Mouse (Mus musculus): ENCODE results near the gene Arid4a.
A peak's percentile ranks its signal among the peaks of the same experiment; 100 is the strongest.
"Not testable (repeated sequence)": the region's sequence is repeated elsewhere in the genome, so short reads cannot be mapped to it uniquely, and the experiment has no call there.

Arid4a gene

DNA sequence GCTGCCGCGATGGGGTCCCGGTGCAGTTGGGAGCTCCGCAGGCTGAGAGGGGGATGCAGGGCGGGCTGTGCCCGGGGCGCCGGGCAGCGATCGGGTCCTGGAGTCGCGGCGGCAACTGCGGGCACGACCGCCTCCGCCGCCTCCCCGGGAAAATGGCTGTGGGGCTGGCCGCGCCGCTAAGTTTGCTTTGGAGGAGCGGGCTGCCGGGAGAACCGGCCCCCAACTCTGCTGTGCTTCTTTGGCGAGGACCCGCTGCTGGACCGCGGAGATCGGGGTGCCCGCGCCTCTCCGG is 367 bp downstream of the Arid4a start:
- no peak for DNase-seq (ENCODE audit: low read depth, low spot score)

GRCm38 (mm10) chr12:71016503-71017241 is 882 bp downstream of the Arid4a start:
- peak; percentile 65 for DNase-seq (ENCODE audit: low read depth, low spot score)

- no peak for DNase-seq (ENCODE audit: low read depth, low spot score)
These were observed 1.4 kb downstream of the Arid4a start for GRCm38 (mm10) chr12:71017242-71017571.

DNA sequence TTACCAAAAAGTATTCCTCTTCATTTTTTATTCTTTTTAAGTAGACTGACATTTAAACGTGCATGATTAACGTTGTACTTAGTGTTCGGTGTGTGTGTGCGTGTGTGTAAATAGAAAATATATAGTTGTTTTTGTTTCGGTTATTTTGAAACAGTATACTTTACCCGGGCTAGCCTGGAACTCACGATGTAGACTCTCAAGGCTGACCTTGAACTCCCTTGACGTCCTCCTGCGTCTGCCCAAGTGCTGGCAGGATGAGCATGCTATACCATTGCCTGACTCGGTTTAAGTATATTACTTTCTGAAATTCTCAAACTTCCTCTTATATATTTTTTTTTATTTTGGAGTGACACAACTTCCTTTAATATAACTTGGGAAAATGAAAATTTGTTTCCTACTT is 2.0 kb downstream of the Arid4a start:
- no peak for DNase-seq (ENCODE audit: low read depth, low spot score)

DNA sequence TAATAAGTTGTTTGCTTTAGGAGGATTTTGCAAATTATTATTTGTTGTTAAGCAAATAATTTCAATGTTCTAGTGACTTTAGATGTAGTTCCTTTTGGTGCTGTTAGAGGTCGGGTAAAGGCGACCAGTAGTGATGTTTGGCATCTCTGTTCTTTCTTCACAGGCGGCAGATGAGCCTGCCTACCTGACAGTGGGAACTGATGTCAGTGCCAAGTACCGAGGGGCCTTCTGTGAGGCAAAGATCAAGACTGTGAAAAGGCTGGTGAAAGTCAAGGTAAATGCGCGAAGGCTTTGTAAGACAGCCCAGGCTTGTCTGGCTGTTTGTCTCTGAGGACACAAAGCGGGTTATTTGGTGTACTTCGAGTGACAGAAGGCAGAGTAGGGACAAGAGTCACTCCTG is 3.4 kb downstream of the Arid4a start:
- no peak for DNase-seq (ENCODE audit: low read depth, low spot score)

- no peak for DNase-seq (ENCODE audit: low read depth, low spot score)
These were observed 8.6 kb downstream of the Arid4a start for GRCm38 (mm10) chr12:71024411-71024810.

DNA sequence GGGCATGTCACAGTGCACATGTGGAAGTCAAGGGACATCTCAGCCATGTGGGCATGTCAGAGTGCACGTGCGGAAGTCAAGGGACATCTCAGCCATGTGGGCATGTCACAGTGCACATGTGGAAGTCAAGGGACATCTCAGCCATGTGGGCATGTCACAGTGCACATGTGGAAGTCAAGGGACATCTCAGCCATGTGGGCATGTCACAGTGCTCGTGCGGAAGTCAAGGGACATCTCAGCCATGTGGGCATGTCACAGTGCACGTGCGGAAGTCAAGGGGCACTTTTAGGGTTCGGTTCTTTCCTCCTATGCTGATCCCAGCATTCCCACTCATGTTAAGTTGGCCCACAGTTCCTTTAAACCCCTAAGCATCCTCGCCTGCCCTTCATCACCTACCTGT is 12.5 kb downstream of the Arid4a start:
- DNase-seq (ENCODE audit: low read depth, low spot score): not testable (repeated sequence)

- peak; percentile 51 for DNase-seq (ENCODE audit: low read depth, low spot score)
These were observed 14.5 kb downstream of the Arid4a start for GRCm38 (mm10) chr12:71030260-71030659.

DNA sequence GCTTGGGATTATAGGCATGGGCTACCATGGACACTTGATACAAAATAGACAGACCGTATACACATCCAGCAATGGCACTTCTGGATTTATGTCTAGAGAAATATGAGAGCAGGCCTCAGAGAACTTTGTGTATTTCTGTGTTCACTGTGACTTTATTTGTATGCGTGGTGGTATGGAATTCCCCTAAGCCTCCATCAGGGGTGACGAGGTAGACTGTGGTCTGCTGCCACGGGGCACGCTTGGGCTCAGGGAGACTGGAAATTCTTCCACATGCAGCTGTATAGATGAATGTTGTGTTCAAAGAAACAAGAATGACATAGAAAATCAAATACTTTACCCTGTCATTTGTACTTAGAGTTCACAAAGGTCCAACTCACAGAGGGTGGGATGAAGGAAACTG is 14.9 kb downstream of the Arid4a start:
- no peak for DNase-seq (ENCODE audit: low read depth, low spot score)

DNA sequence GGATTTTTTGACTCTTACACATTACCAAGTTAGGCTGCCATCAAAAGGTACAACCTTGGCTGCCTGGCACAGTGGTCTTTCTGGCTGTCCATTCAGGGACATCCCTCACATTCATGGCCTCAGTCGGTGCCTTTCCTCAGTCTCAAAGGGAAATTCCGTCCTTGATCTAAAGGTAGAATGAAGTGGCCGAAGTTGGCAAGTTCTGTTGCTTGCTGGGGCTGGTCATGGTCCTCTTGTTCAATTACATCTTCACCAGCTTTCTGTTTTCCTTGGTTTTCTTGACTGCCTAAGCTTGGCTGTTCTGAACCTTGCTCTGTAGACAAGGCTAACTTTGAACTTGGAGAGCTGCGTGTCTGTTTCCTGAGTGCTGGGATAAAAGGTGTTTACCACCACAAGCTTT is 20.0 kb downstream of the Arid4a start:
- DNase-seq (ENCODE audit: low read depth, low spot score): no peak

GRCm38 (mm10) chr12:71036729-71037404 is 21.1 kb downstream of the Arid4a start:
- DNase-seq (ENCODE audit: low read depth, low spot score): peak; percentile 93

- DNase-seq (ENCODE audit: low read depth, low spot score): peak; percentile 56
These were observed 24.7 kb downstream of the Arid4a start for GRCm38 (mm10) chr12:71040462-71040861.

DNA sequence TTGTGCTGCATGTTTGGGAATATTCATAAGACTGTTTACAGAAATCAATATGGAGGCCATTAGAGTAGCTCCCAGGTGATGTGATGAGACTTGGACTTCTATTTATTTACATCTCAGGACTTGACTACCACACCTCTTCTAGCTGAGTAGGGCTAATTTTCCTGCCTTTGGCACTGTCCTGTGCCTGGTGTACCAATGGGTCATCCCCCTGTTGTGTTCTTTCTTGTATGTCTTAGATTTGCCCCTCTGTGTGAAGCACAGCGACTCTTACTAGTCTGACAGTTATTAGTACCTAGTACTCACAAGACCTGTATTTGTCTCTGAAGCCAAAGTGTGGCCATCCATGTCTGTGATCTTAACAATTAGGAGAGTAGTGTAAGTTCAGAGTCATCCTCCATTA is 26.7 kb downstream of the Arid4a start:
- DNase-seq (ENCODE audit: low read depth, low spot score): no peak

GRCm38 (mm10) chr12:71043571-71043970 is 27.8 kb downstream of the Arid4a start:
- no peak for DNase-seq (ENCODE audit: low read depth, low spot score)

DNA sequence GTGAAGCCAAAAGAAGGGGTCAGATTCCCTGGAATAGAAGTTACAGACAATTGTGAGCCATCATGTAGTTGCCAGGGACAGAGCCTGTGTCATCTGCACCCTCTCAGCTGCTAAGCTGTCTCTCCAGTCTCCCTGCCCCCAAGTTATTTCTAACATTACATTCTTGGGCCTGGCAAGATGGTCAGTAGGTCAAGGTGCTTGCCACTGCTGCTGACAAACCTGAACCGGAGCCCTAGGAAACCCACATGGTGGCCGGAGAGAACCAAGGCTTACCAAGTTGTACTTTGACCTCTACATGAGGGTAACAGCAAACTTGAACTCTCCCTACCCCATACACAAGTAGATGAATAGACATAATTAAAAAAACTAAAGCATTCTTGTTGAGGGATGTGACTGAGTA is 28.7 kb downstream of the Arid4a start:
- DNase-seq (ENCODE audit: low read depth, low spot score): no peak

DNA sequence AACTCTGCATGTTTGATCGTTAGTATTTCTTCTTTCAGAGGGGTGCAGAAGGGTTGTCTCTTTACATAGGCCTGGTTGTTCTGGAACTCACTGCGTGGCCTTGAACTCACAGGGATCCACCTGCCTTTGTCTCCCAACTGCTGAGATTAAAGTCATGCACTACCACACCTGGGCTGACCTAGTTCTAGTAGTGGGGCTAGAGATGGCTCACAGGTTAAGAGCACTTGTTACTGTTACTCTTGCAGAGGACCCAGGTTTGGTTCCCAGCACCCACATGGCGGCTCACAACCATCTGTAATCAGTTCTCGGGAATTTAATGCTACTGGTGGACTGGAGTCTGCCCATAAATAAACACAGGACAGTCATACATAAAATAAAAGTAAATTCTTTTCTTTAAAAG is 30.7 kb downstream of the Arid4a start:
- no peak for DNase-seq (ENCODE audit: low read depth, low spot score)

GRCm38 (mm10) chr12:71047473-71048078 is 31.8 kb downstream of the Arid4a start:
- no peak for DNase-seq (ENCODE audit: low read depth, low spot score)

DNA sequence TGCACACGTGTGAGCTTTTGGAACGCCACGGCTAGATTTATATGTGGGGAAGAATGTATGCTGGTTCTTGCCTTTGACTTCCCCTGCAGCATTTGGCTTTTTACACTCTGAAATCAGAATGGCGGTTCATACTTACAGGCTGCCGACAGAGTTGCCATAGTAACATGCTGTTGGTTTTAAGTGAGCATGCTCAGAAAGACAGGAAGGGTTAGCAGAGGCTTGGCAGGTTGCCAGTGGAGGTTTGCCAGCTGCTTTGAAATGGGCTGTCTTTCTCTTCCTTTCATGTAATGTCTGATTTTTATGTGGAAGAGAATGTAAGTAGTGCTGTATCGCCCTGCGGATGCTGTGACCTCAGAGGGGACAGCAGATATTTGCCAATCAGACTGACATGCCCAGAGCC is 32.3 kb downstream of the Arid4a start:
- peak; percentile 80 for DNase-seq (ENCODE audit: low read depth, low spot score)

DNA sequence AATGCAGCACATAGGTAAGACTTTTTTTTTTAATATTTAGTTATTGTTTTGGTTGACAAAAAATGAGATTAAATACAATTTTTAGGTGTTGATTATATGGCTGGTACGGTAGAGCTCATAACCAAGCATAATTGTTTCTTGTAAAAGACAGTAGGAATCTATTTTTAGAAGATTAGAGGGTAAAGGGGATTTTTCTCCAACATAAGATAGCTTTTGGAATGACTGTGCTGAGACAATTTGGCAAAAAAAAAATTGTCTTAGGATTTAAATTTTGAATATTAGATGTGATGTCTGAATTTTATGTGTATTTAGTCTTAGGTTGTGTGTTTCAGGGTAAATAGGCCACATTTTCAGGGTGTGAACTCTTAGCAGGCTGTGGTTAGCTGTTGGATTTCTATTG is 32.8 kb downstream of the Arid4a start:
- DNase-seq (ENCODE audit: low read depth, low spot score): no peak

DNA sequence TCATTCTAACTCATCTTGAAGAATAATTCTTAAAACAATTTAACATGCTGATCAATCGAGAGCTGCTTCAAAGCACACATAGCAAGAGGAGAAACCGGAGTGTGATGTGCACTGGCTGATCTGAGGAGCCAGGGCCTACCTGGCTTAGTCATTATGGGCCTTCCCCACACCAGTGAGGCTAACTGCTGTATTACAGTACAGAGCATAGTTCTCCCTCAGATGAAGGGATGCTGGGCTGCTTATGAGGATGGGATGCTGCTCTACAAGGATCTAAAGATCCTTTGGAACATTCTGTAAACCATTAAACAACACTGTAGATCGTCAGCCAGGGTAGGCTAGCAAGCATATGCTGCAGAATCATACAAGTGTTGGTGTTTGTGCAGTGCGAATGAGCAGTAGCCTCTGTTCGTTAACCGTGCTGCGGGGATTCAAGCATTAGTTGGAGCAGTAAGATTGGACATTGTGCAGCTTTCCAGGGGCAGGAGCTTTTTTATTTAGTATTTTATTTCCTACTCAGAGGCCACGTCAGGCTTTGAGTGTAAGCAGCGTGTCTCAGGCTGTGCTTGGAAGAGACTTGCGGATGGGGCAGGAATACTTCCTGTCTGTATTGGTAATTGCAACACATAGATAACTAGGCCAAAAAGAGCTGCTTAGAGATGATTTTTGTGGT is 33.9 kb downstream of the Arid4a start:
- DNase-seq (ENCODE audit: low read depth, low spot score): no peak

DNA sequence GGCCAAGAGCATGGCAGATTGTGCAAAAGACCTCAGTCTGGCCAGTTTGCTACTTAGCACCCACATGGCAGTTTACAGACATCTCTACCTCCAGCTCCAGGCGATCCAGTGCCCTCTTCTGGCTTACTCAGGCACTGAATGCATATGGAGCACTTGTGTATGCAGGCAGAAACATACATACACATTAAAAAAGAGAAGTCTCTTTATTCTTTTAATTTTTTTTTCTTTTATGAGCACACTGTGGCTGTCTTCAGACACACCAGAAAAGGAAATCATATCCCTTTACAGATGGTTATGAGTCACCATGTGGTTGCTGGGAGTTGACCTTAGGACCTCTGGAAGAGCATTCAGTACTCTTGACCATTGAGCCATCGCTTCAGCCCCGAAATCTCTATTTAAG is 35.3 kb downstream of the Arid4a start:
- peak; percentile 43 for DNase-seq (ENCODE audit: low read depth, low spot score)

DNA sequence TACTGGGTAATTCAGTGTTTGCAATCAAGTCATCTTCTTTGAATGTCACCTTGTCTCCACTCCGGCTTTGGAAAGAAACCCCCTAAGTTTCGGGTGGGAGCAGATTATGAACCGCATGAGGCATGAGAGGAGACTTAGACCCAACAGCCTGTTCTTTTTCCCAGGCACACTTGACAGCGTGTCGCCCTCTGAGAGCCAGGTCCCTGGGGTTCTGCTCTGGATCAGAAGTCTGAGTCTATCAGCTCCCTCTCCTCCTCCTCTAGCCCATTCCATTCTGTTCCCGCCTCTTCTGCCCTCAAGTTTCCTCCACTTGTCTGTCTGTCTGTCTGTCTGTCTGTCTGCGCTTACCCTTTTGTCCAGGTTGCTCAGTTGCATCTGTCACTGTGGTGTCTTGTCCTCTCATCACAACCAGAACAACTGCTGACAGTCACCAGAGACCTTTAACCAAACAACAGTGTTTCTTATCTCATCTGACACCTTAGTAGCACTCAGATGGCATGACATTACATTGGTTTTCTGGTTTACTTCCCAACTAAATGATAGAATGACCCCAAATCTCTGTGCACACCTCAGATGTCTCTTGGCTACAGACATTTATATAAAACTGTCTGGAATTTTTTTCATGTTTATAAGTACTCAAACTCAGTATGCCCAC is 36.7 kb downstream of the Arid4a start:
- no peak for DNase-seq (ENCODE audit: low read depth, low spot score)
